13 mouse cellular contexts compared by ENCODE assay signal in the genomic region with DNA sequence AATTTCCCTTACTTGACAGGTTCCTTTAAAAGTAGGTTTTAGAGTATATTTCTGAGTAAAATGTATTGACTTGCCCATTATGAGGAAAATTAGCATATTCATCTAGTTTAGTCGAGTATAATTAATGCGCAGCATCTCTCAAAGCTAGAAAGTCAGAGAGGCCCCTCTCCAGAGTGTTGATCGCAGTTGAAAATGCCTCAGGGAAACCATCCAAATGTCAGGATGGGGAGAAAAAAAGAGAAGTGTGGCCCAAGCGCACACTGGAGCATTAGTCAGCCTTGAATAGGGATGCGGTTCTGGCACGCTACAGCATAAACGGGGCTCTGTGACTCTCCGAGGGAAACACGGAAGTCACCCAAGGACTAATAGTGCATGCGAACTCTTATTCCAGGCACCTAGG.
"Had no signal": no experiment of that assay in that cellular context is flagged by ENCODE, and none has a peak within 500 bp of the region (broad histone marks: within the 10 kb centered on the region; RNA-seq: fewer than 3 reads in every experiment).

No protein-coding gene starts in this region.

- H3K27me3 ChIP-seq: liver, embryonic 13.5 days had no signal

- H3K9ac ChIP-seq: liver, embryonic 13.5 days had no signal

- H3K27ac ChIP-seq: kidney, postnatal 0 days; layer of hippocampus, adult 2 months; liver, embryonic 13.5 days; stomach, postnatal 0 days had no signal

- H3K4me3 ChIP-seq: layer of hippocampus, adult 2 months; liver, embryonic 13.5 days had no signal

- H3K36me3 ChIP-seq: liver, embryonic 13.5 days had no signal

- H3K4me2 ChIP-seq: liver, embryonic 13.5 days; midbrain, embryonic 11.5 days had no signal

- H3K9me3 ChIP-seq: liver, embryonic 13.5 days had no signal

- DNase-seq: layer of hippocampus, adult 9-11 months; liver, embryonic 13.5 days; lung, adult 2 months; lung, postnatal 14 days; lung, postnatal 4 days; midbrain, embryonic 14.5 days; thymus, adult 2 months; thymus, postnatal 14 days; thymus, postnatal 4 days had no signal
